In the genomic region with DNA sequence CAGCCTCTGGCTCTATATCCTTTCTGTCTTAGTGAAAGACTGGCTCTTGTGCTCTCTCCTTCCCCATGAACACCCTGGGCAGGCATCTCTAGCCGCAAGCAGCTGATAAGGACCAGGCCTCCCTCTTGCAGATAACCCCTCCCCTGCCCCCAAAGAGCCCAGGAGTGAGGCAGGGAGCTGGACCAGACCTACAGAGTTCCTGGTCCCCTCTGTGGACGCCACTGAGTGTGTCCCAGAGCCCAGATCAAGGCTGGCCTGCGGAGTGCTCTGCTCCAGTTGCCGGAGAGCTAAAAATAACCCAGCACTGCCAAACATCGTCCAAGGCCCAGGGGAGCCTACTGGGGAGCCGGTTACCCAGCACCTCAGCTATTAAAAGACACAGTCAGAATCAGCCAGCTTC, we compare ENCODE assay signal across 8 mouse cellular contexts.
A peak's percentile ranks its signal among the peaks of the same experiment; 100 is the strongest.
DNase-seq lines count a peak whose midpoint lies in the region; ATAC-seq and TF ChIP-seq lines count a peak whose summit lies in the region.

No protein-coding gene starts in this region.

- DNase-seq in lung, embryonic 14.5 days, result no peak
- no peak for DNase-seq in lung, postnatal 10 days
- peak; percentile 54 to 74 for DNase-seq in gastrocnemius, adult 8-10 months (ENCODE audit: low spot score in 2 of 2)
- peak; percentile 70 for DNase-seq in heart, postnatal 4 days
- peak; percentile 83 for DNase-seq in skeletal muscle tissue, adult 2 months (ENCODE audit: low read depth, low spot score)
- no peak for DNase-seq in layer of hippocampus, postnatal 36 days
- no peak for DNase-seq in frontal cortex, adult 2 months (ENCODE audit: extremely low spot score in 1 of 2, low spot score in 1 of 2)
- DNase-seq in c-Kit-positive CD71-positive TER-119-positive erythroid progenitor cells, embryonic 14.5 days (ENCODE audit: low spot score), result no peak

- WGBS in lung, embryonic 14.5 days, result 5% methylated on average over 6 of the region's 6 CpGs

- H3K4me2 ChIP-seq in lung, embryonic 14.5 days, result no peak overlapping the region

- H3K9ac ChIP-seq in lung, embryonic 14.5 days, result no peak overlapping the region

- H3K4me3 ChIP-seq in lung, embryonic 14.5 days (ENCODE audit: low read depth, low read length), result no peak overlapping the region

- H3K4me1 ChIP-seq in lung, embryonic 14.5 days (ENCODE audit: insufficient read depth), result no peaks in the 10 kb centered on the region

- no peak for ATAC-seq in lung, embryonic 14.5 days (ENCODE audit: insufficient read depth)

- no peaks in the 10 kb centered on the region for H3K27me3 ChIP-seq in lung, embryonic 14.5 days (ENCODE audit: insufficient read depth, low read length)

- peak overlapping the region; percentile 46; the same call in 1 of the 2 replicates for H3K27ac ChIP-seq in lung, embryonic 14.5 days (ENCODE audit: low read depth)

- TF ChIP-seq CTCF in lung, embryonic 14.5 days (IDR thresholded peaks at IDR 0.05; ENCODE audit: low read depth), result no peak

- no peaks in the 10 kb centered on the region for H3K36me3 ChIP-seq in lung, embryonic 14.5 days (ENCODE audit: insufficient read depth)

- no peaks in the 10 kb centered on the region for H3K9me3 ChIP-seq in lung, embryonic 14.5 days (ENCODE audit: low read depth, low read length)

Comparison
In these comparisons a context has a peak if more than half of its experiments do, and no peak if none do; other contexts are left out.
1. DNase-seq: peak in gastrocnemius, adult 8-10 months (2 of 2), heart, postnatal 4 days (single experiment) and skeletal muscle tissue, adult 2 months (single experiment); none in lung, embryonic 14.5 days (single experiment), lung, postnatal 10 days (single experiment), layer of hippocampus, postnatal 36 days (0 of 2), frontal cortex, adult 2 months (0 of 2) and c-Kit-positive CD71-positive TER-119-positive erythroid progenitor cells, embryonic 14.5 days (single experiment).